Mouse (Mus musculus) small intestine, adult 2 months (tissue): ENCODE results near the gene Selenop. TPM values are rescaled to one million over a fixed set of nuclear protein-coding genes. Genes with fewer than 3 reads are reported as not detected.
"Not testable (repeated sequence)": the region's sequence is repeated elsewhere in the genome, so short reads cannot be mapped to it uniquely, and the experiment has no call there.

Source experiments
- H3K27ac ChIP-seq: fragments of 200-500 bp; 2 replicates; pipeline ENCODE4 v1.5.1; 2012; ENCODE audit warnings: low read depth, low read length, control low read depth, inconsistent platforms; ENCODE audit not compliant: insufficient read depth
- H3K27me3 ChIP-seq: fragments of 200-500 bp; 2 replicates; pipeline ENCODE4 v1.6.1; 2012; ENCODE audit warnings: mild to moderate bottlenecking, moderate library complexity, low read length, inconsistent platforms; ENCODE audit not compliant: control insufficient read depth, insufficient read depth
- H3K36me3 ChIP-seq: fragments of 200-500 bp; 2 replicates; pipeline ENCODE4 v1.6.1; 2012; ENCODE audit warnings: mild to moderate bottlenecking, low read length, control low read depth, inconsistent platforms; ENCODE audit not compliant: control insufficient read depth, insufficient read depth
- H3K4me1 ChIP-seq: fragments of 200-500 bp; 2 replicates; pipeline ENCODE4 v1.6.1; 2012; ENCODE audit warnings: low read length, inconsistent platforms, mixed read lengths; ENCODE audit not compliant: control insufficient read depth, insufficient read depth, insufficient read length
- H3K4me3 ChIP-seq: fragments of 200-500 bp; 2 replicates; pipeline ENCODE4 v1.5.1; 2012; ENCODE audit warnings: low read depth, mild to moderate bottlenecking, control low read depth, inconsistent platforms, low read length, moderate library complexity
- CTCF ChIP-seq: fragments of 200-500 bp; IDR thresholded peaks from 2 replicates; pipeline ENCODE4 v1.5.1; 2012; ENCODE audit warnings: low read depth, mild to moderate bottlenecking, control low read depth, inconsistent platforms, low read length, moderate library complexity, mixed read lengths; ENCODE audit not compliant: insufficient replicate concordance, insufficient read length; ENCODE audit errors: extremely low read depth
- POLR2A ChIP-seq: fragments of 200-500 bp; IDR thresholded peaks from 2 replicates; pipeline ENCODE4 v1.6.1; 2012; ENCODE audit warnings: low read depth, mild to moderate bottlenecking, control low read depth, inconsistent platforms, low read length, moderate library complexity
- WGBS: fragments of 180-500 bp; shearing (Covaris S2); methylation state at CpG from one replicate; pipeline ENCODE4 v1.1.7; 2018; 5-methylcytosine and 5-hydroxymethylcytosine counted together
- polyA plus RNA-seq: library from polyadenylated mRNA; depleted of rRNA; stranded (reverse); fragments of >200 nt; gene quantifications from 2 replicates; pipeline ENCODE4 v1.2.3, GENCODE M21; 2012

The Selenop gene
- polyA plus RNA-seq, 1 experiment, result 1,598 TPM

- Histone ChIP-seq H3K27ac (peak overlapping the region; percentile 26), H3K27me3 (no peaks in the 10 kb centered on the region), H3K36me3 (no peaks in the 10 kb centered on the region), H3K4me3 (no peak overlapping the region), H3K4me1 (peaks cover 31% of the 10 kb centered on the region)
- 62% methylated on average over 9 of the region's 9 CpGs for WGBS
- TF ChIP-seq CTCF, result no peak
- TF ChIP-seq POLR2A, result no peak
These were observed 36.0 kb upstream of the Selenop start for GRCm38 (mm10) chr15:3232168-3232835.

GRCm38 (mm10) chr15:3233837-3234551, 34.4 kb upstream of the Selenop start:
- Histone ChIP-seq H3K4me1 (peaks cover 19% of the 10 kb centered on the region), H3K36me3 (no peaks in the 10 kb centered on the region), H3K4me3 (no peak overlapping the region), H3K27ac (no peak overlapping the region), H3K27me3 (no peaks in the 10 kb centered on the region)
- TF ChIP-seq POLR2A (no peak), CTCF (no peak)
- 85% methylated on average over 3 of the region's 3 CpGs for WGBS

GRCm38 (mm10) chr15:3236338-3236737, 32.0 kb upstream of the Selenop start:
- Histone ChIP-seq H3K27ac (peak overlapping the region; percentile 58; the same call in 1 of the 2 replicates), H3K36me3 (no peaks in the 10 kb centered on the region), H3K27me3 (no peaks in the 10 kb centered on the region), H3K4me1 (peaks cover 12% of the 10 kb centered on the region), H3K4me3 (no peak overlapping the region)
- TF ChIP-seq CTCF (no peak), POLR2A (no peak)
- 45% methylated on average over 2 of the region's 2 CpGs for WGBS

GRCm38 (mm10) chr15:3237963-3238362, 30.4 kb upstream of the Selenop start:
- TF ChIP-seq POLR2A, result no peak
- no peak for TF ChIP-seq CTCF
- WGBS, result 94% methylated on average over 1 of the region's 1 CpGs
- Histone ChIP-seq H3K27me3 (no peaks in the 10 kb centered on the region), H3K27ac (no peak overlapping the region), H3K4me1 (peaks cover 5% of the 10 kb centered on the region; the same call in 1 of the 2 replicates), H3K4me3 (no peak overlapping the region), H3K36me3 (no peaks in the 10 kb centered on the region)

- 89% methylated on average over 10 of the region's 10 CpGs for WGBS
- H3K4me1 ChIP-seq, H3K27me3 ChIP-seq, H3K27ac ChIP-seq, H3K36me3 ChIP-seq, H3K4me3 ChIP-seq: not testable (repeated sequence)
These were observed 23.3 kb upstream of the Selenop start for GRCm38 (mm10) chr15:3245036-3245435.

GRCm38 (mm10) chr15:3250620-3251019, 17.7 kb upstream of the Selenop start:
- no peak for TF ChIP-seq CTCF
- no peak for TF ChIP-seq POLR2A
- peak overlapping the region; percentile 51; the same call in 1 of the 2 replicates for H3K27ac ChIP-seq
- 43% methylated on average over 2 of the region's 2 CpGs for WGBS
- peaks cover 14% of the 10 kb centered on the region for H3K4me1 ChIP-seq
- H3K4me3 ChIP-seq, result no peak overlapping the region
- H3K36me3 ChIP-seq, result no peaks in the 10 kb centered on the region
- H3K27me3 ChIP-seq, result no peaks in the 10 kb centered on the region

GRCm38 (mm10) chr15:3251031-3251717, 17.2 kb upstream of the Selenop start:
- Histone ChIP-seq H3K27me3 (no peaks in the 10 kb centered on the region), H3K4me1 (peaks cover 14% of the 10 kb centered on the region), H3K27ac (peak overlapping the region; percentile 42), H3K36me3 (no peaks in the 10 kb centered on the region), H3K4me3 (no peak overlapping the region)
- TF ChIP-seq CTCF, result no peak
- no peak for TF ChIP-seq POLR2A
- WGBS, result 31% methylated on average over 3 of the region's 3 CpGs
